Mouse (Mus musculus): Measurements from ENCODE around the gene Rab32.

Gene Rab32

GRCm38 (mm10) chr10:10557570-10558336 is at the start of gene Rab32:
Gene Rab32 (minus strand): TSS chr10:10558265.
- peak; percentile 99 for DNase-seq

- DNase-seq, result no peak
These were observed 42.7 kb upstream of the Rab32 start for GRCm38 (mm10) chr10:10600771-10601170.

GRCm38 (mm10) chr10:10597495-10597894 is 39.4 kb upstream of the Rab32 start:
- peak; percentile 33 for DNase-seq

- no peak for DNase-seq
These were observed 22.7 kb upstream of the Rab32 start for GRCm38 (mm10) chr10:10580811-10581210.

DNA sequence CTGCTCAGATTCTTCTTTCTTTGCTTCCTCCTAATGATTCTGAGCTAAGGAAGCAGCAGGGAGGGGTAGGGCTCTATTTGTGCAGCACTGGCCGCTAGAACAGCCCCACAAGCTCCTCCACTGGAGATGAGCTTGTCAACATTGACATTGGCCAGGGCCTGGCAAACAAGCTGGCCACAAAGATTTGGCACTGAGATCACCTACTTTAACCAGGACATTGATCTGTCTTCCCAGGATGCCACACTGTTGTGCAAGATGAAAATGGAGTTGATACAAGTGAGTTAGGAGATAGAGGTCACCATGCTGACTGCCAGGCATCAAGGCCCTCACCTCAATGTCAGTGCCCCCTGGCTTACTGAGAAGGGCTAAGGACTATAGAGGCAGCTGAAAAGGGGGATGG is 21.8 kb upstream of the Rab32 start:
- peak; percentile 83 for DNase-seq

GRCm38 (mm10) chr10:10558337-10558711 is 259 bp upstream of the Rab32 start:
- DNase-seq, result no peak

DNA sequence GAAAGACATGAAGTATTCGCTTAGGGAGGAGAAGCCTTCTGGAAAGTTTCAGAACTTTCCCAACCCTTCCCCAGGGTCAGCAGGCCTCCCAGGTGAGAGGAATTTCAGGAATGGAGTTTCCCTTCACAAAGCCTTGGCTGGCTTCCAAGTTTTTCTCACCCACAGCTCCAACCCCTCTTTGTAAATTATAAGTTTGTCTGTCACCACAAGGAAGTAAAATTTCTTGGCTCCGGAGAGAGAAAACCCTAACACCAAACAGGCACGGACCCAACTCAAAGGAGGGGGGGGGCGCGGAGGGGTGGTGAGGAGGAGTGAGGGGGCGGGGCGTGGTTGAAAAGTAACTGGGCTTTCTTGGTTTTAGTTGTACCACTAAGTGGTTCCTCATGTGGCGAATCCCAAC is 980 bp downstream of the Rab32 start:
- peak; percentile 88 for DNase-seq

DNA sequence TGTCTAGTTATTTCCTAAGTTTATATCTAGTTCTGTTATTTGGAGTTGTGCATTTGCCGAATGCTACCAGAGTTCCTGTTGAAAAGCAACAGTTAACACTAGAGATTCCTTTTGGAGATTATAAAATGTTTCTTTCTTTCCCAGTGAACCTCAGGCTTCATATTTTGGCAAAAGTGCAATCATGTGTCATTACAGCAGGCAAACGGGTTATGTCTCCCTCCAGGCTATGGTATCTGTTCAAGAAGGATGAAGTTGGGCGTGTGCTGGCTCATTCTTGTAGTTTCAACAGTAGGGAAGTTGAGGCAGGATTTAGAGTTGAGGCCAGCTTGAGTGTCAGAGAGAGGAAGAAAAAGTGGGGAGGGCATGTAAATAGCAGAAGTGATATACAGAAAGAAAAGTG is 2.4 kb downstream of the Rab32 start:
- no peak for DNase-seq

DNA sequence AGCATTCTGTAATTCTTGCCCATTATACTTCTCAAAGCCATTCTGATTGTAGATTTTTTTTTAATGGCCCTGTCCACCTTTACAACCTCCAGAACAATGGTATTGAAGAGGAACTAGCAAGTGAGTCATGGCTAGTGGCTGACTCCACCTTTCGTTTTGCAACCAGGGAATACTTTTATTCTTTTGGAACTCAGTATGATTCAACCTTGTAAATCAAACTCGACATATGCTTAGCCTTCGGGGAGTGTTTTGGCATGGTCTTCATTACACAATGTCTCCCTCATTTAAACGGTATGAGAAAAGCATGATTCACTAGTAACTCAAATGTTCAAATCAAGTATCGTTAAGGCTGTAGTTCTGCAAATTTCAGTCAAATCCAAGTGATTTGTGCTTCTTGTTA is 2.8 kb downstream of the Rab32 start:
- no peak for DNase-seq

DNA sequence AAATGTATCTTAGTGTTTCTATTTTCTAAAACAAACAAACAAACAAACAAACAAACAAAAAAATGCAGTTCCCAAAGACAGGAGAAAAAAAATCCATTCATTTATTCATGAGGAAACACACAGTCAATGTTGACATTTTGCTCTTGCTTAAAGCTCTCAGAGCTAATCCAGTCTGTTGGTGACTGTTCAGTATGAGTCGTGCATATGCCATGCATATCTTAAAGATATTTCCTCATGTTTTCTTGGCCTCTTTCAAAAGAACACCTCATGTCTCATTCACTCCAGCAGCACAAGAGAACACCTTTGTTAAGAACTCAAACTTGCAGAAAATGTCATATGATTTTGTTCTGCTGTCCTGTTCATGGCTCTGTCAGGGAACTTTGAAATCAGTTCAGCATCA is 7.9 kb downstream of the Rab32 start:
- no peak for DNase-seq

DNA sequence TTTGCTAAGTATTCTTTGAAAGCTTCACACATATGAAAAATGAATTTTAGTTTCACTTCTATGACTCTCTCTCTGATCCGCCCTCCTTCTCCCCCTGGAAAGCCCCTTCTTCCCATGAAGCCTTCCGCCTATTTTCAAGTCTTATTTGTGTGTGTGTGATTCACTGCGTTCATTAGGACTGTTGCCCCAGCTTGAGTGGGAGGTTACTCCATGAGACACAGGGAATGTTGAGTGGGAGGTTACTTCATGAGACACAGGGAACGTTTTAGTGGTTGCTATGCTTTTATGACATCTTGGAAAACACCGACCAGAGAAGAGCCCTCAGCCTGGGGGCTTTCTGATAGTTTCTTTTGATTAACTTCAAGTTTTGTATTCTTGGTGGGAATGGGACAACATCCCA is 11.4 kb downstream of the Rab32 start:
- no peak for DNase-seq

GRCm38 (mm10) chr10:10544955-10545354 is 13.1 kb downstream of the Rab32 start:
- DNase-seq, result no peak

All from heart, adult 11 months (tissue).